Mouse (Mus musculus) ES-E14 (cell line): ENCODE data around the gene Slc38a4.

Experiments used
- HCFC1 ChIP-seq: IDR thresholded peaks from 2 replicates; pipeline ENCODE4 v1.6.1; 2012; ENCODE audit warnings: low read length, inconsistent platforms, borderline replicate concordance; ENCODE audit not compliant: insufficient read depth
- ZNF384 ChIP-seq: IDR thresholded peaks from 2 replicates; pipeline ENCODE4 v1.6.1; 2012; ENCODE audit warnings: low read depth, low read length, inconsistent platforms

- TF ChIP-seq HCFC1 (no peak), ZNF384 (no peak)
These were observed 51.8 kb downstream of the Slc38a4 start for GRCm38 (mm10) chr15:97003851-97004524.
